Mouse (Mus musculus) left cerebral cortex, postnatal 10 days (tissue): ENCODE measurements around the gene Shisa9. TPM values are rescaled to one million over a fixed set of nuclear protein-coding genes. Genes with fewer than 3 reads are reported as not detected.

ENCODE experiments used
- DNase-seq, 2 experiments: peaks; one replicate each; pipeline ENCODE4 v3.0.0; 2021 to 2022; ENCODE audit warnings: low spot score in 2 of 2, mixed read lengths in 1 of 2; ENCODE audit errors: extremely low spot score in 1 of 2
- intact Hi-C: fragments of 180-260 bp; cut with DNase I; formaldehyde crosslinking; loops from one replicate; pipeline ENCODE4 v1.15.1; 2025
- total RNA-seq, 2 experiments: library from RNA; stranded (reverse); gene quantifications; 2 replicates each; pipeline ENCODE4 v1.2.3; 2021

Gene Shisa9
- total RNA-seq, 2 experiments from 2014 or later: 66.1 to 69.1 TPM

- DNase-seq: no peak
- intact Hi-C loops: no loop called here
These were observed 239.6 kb downstream of the Shisa9 start for GRCm38 (mm10) chr16:12223537-12223936.

GRCm38 (mm10) chr16:12226937-12227336, 243.0 kb downstream of the Shisa9 start:
- DNase-seq: no peak
- intact Hi-C loops: no loop called here

GRCm38 (mm10) chr16:12233288-12233687, 249.4 kb downstream of the Shisa9 start:
- intact Hi-C loops: no loop called here
- peak in 1 of 2 experiments; percentile 65 for DNase-seq

GRCm38 (mm10) chr16:12234289-12234688, 250.4 kb downstream of the Shisa9 start:
- no peak for DNase-seq
- intact Hi-C loops: no loop called here

- intact Hi-C loops: no loop called here
- no peak for DNase-seq
These were observed 254.7 kb downstream of the Shisa9 start for GRCm38 (mm10) chr16:12238611-12239010.

- intact Hi-C loops: no loop called here
- no peak for DNase-seq
These were observed 275.4 kb downstream of the Shisa9 start for GRCm38 (mm10) chr16:12259361-12259760.

- intact Hi-C loops: no loop called here
- DNase-seq: no peak
These were observed 281.9 kb downstream of the Shisa9 start for GRCm38 (mm10) chr16:12265828-12266227.

GRCm38 (mm10) chr16:12300523-12300922, 316.6 kb downstream of the Shisa9 start:
- intact Hi-C loops: no loop called here
- no peak for DNase-seq

- no peak for DNase-seq
- intact Hi-C loops: no loop called here
These were observed 319.5 kb downstream of the Shisa9 start for GRCm38 (mm10) chr16:12303420-12303819.

- intact Hi-C loops: no loop called here
- DNase-seq: no peak
These were observed 323.5 kb downstream of the Shisa9 start for GRCm38 (mm10) chr16:12307318-12307965.

- intact Hi-C loops: no loop called here
- DNase-seq: no peak
These were observed 325.9 kb downstream of the Shisa9 start for GRCm38 (mm10) chr16:12309826-12310225.

GRCm38 (mm10) chr16:12315627-12316026, 331.7 kb downstream of the Shisa9 start:
- intact Hi-C loops: no loop called here
- no peak for DNase-seq

Other genes starting within 250 kb of the Shisa9 start
- 10 to 100 TPM; 28.3 to 29.4 TPM for gene Cpped1, start 74.7 kb upstream of the Shisa9 start, total RNA-seq